Mouse (Mus musculus): ENCODE results near the gene Maml1.

- no peak for TF ChIP-seq CTCF (IDR thresholded peaks at IDR 0.05; ENCODE audit: control insufficient read depth, insufficient read depth, low read length)
- no peak for TF ChIP-seq POLR2A (IDR thresholded peaks at IDR 0.05; ENCODE audit: borderline replicate concordance, control insufficient read depth, low read depth, low read length)
Observed at GRCm38 (mm10) chr11:50208039-50208438, 84.1 kb downstream of the Maml1 start.
